Mouse (Mus musculus): ENCODE data around the gene Tmem251.

GRCm38 (mm10) chr12:102695369-102696239 is 48.0 kb upstream of the Tmem251 start:
- TF ChIP-seq CTCF (IDR thresholded peaks at IDR 0.05; ENCODE audit: control insufficient read depth, insufficient read depth, insufficient read length) (no peak), MYOG (IDR thresholded peaks at IDR 0.05; ENCODE audit: control insufficient read depth, extremely low read depth, insufficient read length) (no peak), MYOD1 (IDR thresholded peaks at IDR 0.05; ENCODE audit: control insufficient read depth, insufficient read length, low read depth) (no peak), MAX (IDR thresholded peaks at IDR 0.05) (no peak), CEBPB (IDR thresholded peaks at IDR 0.05; ENCODE audit: low read depth) (no peak)
